Mouse (Mus musculus) right cerebral cortex, postnatal 4 days (tissue): ENCODE data around the gene Tyw3.
"Not testable (repeated sequence)": the region's sequence is repeated elsewhere in the genome, so short reads cannot be mapped to it uniquely, and the experiment has no call there.

Experiments used
- DNase-seq: peaks from one replicate; pipeline ENCODE4 v3.0.0-alpha.2; 2022

Tyw3 gene

DNA sequence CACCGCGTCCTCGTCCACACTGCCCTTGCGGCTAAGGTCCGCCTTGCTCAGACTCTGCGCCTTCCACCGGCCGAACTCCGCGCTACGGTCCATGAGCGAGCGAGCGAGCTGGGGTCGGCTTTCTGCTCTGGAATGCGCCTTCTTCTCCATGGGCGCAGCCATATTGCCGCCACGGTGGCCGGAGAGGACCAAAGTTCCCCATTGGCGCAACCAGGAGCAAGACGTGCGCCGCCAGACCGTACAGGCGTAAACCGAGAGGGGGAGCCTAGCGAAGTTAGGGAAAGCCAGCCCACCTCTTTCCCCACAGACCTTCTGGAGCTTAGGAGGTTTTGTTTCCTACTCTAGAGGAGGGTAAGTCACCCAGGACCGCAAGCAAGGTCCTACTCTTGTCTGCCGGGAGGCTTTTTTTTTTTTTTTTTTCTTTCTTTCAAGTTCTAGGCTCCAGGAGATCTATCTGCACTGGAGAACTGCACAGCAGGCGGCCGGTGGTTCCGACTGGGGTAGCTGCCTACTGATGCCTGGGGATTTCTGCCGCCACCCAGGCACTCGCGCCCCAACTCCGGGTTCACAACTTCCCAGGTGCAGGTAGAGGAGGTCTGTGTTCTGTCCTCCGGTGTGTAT lies at the start of gene Tyw3:
TSS of gene Tyw3 (minus strand) at position 171 of the 621 bp plus-strand sequence.
- peak; percentile 98 for DNase-seq

DNA sequence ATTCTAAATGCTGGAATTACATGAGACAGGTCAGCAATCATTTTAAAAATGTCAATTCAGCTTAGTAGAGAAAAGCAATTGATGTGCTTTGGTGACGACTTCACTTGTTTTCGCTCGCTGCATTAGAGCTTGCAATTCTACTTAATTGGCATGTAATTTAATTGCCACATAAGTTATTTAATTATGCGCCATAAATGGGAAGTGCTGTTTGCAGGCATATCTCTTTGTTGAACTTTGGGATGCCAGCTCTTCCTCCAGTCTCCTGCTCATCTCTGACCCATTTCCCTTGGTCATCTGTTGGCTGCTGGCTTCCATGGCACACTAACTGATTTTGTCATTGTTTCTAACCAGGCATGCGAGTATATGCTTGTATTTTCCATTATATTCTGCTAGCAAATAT lies 36.2 kb upstream of the Tyw3 start:
- DNase-seq = no peak

DNA sequence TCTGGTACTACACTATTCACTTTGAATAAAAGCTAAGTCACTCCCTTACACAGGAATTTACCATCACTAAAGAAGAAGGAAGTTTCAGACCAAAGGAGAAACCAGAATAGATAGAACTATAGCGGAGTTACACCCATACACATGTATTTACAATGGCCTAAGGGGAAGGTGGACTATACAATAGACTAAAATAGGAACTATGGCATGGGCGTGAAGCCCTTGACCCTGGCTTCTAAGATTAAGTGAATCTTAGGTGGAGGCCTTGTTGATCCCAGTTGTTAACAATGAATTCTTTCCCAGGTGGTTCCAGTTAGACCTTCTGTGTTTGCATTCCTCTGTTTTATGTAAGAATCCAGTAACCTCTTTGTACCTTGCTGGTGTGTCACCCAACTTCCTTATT lies 34.4 kb upstream of the Tyw3 start:
- not testable (repeated sequence) for DNase-seq

DNA sequence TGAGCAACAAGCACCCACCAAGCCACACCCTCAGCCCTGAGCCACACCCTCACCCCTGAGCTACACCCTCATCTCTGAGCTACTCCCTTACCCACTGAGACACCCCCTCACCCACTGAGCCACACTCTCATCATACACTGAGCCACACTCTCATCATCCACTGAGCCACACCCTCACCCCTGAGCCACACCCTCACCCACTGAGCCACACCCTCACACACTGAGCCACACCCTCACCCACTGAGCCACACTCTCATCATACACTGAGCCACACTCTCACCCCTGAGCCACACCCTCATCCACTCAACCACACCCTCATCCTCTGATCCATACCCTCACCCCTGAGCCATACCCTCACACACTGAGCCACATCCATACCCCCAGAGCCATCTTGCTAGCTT lies 31.4 kb upstream of the Tyw3 start:
- no peak for DNase-seq

DNA sequence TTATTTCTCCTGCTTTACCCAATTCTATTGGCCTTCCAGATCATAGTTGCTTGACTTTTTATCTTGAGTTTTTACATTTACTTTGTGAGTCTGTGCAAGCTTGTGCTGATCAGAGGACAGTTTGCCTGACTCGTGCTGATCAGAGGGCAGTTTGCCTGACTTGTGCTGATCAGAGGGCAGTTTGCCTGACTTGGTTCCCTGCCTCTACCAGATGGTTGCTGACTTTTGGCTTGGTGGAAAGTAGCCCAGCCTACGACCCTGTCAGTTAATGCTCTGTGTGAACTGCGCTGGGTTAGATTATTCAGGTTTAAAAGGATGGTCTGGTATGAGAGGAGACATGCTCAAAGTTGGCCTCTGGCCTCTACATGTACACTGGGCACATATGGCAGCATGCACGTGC lies 19.2 kb upstream of the Tyw3 start:
- no peak for DNase-seq

DNA sequence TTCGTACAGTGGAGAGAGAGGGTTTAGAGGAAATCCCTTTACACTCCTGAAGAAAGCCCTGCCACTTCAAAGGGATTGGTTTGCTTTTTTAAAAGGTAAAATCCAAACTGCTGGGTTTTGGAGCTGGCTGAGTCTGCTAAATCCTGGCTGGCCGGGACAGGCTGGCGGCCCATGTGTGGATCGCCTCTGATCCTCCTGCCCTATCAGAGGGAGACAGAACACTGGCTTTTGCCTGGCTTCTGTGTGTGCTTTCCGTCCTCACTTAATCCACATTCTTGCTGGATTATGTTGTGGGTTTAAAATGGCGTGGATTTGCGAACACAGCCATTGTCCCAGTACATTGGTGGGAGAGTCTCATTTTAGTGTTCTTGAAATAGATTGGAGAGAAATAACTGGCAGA lies 18.4 kb upstream of the Tyw3 start:
- DNase-seq = no peak

DNA sequence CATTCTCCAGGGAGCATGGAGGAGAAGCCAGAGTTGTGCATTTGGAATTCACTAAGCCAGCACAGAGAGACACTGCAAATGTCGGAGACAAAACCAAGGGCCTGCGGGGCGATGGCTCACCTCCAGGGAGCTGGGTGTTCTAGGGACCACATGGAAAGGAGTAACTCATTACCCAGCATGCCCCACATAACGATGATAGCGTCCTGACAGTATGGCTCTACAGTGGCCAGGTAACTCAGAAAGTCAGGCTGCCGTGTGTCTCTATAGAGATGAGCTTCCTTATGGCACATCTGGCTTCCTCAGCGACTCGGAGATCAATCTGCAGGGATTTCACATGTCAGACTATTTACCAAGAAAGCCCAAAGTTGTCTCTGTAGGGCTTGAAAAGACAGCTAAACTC lies 17.9 kb upstream of the Tyw3 start:
- DNase-seq = no peak

DNA sequence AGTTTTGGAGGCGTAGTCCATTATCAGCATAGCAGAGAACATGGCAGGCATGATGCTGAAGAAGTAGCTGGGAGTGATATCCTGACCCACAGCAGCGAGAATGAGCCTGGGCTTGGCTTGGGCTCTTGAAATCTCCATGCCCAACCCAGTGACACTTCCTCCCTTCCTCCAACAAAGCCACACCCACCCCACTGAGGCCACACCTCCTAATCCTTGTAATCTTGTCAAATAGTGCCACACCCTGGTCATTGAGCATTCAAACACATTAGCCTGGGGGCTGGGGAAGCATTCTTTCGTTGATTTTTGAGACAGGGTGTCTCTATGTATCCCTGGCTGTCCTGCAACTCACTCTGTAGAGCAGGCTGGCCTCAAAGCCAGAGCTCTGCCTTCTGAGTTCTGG lies 15.0 kb upstream of the Tyw3 start:
- DNase-seq = no peak

DNA sequence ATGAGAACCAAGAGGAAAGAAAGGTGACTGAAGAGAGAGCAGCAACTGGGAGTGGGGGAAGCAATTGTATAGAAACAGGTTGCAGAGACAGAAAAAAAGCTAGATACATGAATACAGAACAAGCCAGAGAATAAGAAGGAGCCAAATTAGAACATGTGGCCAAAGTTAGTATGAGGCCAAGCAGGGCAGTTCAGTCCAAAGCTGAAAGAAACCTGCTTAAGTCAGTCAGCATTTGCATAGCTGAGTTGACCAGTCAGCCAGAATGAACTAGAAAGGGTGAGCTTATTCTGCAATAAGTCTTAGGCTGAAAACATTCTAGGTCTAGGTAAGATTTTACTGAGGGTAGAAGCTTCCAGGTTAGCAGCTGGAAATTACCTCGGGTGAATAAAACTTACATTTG lies 11.0 kb upstream of the Tyw3 start:
- DNase-seq = no peak

DNA sequence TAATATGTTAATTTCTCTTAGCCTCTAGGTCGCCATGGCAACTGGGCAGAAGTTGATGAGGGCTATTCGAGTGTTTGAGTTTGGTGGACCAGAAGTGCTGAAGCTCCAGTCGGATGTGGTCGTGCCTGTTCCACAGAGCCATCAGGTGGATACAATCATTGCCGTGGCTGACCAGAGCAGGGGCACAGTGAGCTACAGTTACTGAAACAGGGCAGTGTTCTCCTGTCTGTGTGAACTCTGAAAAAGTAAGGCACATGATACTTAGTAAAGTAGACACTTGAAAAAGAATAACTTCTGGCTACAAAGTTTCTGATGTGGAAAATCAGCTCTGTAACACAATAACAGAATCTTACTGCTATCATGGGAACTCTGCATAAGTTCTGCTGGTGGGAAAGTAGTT lies 8.0 kb upstream of the Tyw3 start:
- DNase-seq = no peak

DNA sequence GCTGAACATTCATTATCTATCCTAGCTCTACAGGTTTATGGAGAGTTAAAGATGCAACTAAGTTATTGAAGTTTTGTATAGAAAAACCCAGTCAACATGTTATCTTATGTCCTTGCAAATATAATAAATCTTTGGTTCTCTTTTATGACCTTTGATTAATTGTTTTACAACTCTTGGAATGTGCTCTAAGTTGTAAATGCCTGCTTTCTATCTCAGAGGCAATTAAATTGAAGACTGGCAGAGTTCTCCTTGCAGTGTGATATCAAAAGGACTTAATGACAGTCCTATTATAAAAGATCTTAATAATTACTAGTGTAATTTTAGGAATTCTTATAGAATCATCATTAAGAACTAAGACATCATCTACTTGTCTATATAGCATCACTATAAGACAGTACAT lies 5.2 kb upstream of the Tyw3 start:
- DNase-seq = no peak

DNA sequence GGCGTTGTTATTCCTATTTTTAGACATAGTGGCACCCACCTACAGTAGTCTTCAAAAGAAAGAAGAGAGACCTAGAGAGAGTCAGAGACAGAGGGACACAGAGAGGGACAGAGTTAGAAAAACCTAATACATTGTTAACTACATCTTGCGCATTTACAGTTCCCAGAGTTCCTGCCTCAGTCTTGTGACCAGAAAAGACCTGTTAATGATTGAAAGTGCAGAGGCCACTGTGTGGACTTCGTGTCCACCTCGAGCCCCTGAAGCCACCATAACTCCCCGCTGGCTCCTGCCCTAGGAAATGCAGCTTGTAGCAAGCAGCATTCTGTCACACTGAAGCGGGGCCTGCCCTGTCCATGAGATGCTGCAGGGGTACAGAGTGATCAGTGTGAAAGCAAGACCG lies 657 bp upstream of the Tyw3 start:
- no peak for DNase-seq

DNA sequence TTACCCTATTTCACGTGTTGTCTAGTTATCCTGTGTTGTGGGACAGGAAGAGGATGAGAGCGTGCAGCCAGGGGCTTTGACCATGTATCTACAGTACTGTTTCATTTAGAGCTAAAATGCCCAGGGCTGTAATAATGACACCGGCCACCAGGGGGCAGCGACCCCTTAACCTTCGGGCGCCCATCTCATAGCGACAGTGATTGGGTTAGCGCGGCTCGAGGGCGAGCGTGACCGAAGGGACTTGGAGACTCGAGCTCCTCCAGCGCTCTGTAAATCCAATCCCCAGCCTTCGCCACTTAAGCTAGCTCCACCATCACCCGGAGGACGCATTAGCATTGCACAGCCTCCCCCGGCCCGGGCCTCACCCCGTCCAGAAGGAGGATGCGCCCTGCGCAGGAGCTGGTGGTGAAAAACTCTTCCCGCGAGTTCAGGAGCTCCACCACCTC lies 393 bp downstream of the Tyw3 start, which contains the start of gene Cryz:
TSS of gene Cryz (plus strand) at position 224 of the 446 bp plus-strand sequence.
- DNase-seq = peak; percentile 93

DNA sequence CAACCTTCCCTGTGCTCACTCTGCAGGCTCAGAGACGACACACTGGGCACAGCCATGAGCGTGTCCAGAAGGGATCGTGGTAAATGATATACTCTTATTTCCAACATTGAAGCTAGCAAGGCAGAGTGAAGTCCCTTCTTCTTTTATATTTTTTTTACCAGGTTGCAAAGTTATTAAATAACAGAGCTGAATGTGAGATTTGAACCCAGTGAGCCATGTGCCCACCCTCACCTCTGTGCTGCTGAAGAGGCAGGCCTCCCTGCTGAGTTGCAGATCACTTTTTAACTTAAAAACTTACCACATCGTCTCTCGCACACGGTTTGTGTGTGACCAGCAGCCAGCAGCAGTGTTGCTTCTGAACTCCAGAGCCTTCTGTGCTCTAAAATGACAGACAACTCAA lies 2.7 kb downstream of the Tyw3 start:
- no peak for DNase-seq

DNA sequence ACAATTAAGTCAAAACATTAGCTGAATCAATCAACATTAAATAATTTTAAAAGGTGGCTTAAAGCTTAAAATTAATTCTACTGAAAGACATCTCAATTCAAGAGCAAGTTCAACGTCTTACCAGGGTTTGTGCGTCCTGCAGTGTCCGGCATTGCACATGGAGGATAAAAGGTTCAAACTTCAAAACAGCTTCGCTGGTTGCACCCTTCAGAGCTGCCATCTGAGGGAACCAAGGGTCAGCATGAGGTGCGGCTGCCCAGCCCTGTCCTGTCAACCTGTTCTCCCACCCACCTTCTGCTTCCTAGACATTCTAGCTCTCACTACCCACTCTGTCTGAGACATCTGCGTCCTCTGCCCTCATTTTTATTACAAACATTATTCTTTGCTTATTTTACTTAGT lies 3.3 kb downstream of the Tyw3 start:
- no peak for DNase-seq

DNA sequence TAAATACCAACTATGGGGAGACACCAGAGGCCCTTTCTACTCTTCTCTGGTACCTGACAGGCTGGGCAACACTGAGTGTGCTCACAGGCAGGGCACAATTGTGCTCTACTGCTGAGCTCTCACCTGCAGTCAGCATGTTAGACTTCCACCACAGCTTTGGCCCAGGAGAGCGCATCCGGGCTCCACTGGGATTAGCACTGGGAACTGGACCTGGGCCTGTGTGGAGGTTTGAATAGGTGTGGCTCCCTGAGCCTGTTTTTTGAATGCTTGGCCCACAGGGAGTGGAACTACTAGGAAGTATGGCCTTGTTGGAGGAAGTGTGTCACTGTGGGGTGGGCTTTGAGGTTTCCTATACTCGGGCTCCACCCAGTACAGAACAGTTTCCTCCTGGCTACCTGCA lies 5.3 kb downstream of the Tyw3 start:
- DNase-seq = no peak

DNA sequence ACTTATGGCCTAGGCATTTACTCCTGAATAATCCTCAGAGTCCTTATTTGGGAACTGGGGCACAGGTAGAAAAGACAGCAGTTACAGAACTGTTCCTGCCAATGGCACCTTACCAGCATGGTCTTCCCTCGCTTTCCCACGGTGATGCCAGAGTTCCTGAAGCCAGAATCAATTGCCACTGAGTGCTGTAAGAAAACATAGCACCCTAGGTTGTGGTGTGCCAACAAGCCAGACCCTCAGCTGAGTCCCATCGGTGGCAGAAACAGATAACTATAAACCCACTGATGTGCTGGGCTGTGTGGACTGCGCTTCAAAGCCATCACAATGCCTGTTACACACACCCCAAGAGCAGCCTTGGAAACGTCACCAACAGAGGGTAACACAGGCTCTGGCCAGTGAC lies 5.9 kb downstream of the Tyw3 start:
- DNase-seq = no peak

DNA sequence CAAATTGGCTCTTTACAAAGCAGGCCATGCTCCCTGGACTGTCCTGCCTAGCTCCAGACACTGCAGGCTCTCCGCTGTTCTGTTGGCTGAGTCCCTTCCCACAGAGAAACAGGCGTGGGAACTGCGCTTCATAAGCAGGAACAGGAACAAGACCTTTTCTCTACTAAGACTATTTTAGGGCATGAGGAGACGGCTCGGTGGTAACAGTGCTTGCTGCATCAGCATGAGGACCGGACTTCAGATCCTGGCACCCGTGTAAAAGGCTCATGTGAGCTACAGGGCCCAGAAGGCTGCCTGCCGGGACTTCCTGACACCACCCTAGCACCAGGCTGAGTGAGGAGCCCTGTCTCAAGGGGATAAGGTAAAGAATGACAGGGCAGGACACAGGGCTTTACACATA lies 12.6 kb downstream of the Tyw3 start:
- DNase-seq = no peak

DNA sequence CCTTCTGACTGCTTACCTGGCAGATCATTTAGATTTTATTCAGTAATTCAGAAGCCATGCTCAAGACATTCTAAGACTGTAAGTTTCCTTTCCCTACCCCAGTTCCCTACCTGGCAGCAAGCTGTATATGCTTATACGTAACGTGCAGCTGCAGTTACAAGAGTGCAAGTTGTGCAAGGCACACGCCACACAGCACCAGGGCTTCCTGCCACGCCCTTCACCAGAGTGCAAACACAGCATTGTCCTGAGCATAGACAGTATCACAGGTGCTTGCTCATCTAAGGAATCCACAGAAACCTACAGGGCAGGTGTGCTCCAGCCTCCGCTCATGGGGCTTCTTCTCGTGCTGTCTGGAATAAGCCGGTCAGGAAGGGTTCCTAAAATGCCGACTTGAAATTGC lies 19.0 kb downstream of the Tyw3 start:
- no peak for DNase-seq

DNA sequence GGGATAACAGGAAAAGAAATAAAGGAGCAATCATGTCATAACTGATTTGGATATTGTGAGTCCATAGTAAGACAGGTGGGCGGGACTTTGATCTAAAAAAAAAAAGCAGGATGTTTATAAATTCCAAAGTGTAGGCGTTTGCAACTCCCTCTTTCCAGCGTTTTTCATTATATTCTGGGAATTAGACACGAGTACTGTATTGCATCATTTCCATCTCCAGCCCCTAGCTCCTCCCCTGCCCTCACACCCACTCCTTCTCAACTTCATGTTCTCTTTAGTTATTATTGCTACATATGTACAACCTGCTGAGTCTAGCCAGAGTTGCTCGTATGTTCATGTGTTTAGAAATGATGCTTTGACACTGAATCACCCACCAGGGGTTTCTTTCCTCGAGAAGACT lies 23.2 kb downstream of the Tyw3 start:
- DNase-seq = no peak

DNA sequence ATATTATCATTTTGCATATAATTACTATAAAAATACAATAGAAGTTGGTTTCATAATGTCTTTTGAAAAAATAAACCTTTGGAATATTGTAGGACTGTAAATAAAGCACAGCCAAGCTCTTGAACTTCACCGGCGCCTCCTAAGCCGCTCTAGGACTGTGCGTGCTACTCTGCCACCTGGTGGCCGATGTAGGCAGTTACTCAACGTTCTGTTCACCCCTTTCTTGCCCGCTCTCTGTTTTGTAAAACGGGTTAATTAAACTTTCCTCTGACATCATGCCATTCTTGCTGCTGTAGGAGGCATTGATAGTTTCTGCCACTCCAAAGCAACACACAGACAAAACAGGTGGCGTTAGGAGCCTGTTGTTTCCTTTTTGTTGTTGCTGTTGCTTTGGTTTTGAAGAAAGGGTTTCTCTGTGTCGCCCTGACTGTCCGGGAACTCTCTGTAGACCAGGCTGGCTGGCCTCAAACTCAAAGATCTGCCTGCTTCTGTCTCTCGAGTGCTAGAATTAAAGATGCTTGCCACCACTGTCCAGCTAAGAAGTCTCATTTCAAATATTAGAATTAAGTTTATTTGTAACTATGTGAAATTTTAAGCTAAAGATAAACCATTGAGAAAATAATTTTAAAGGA lies 24.4 kb downstream of the Tyw3 start:
- DNase-seq = peak; percentile 87

DNA sequence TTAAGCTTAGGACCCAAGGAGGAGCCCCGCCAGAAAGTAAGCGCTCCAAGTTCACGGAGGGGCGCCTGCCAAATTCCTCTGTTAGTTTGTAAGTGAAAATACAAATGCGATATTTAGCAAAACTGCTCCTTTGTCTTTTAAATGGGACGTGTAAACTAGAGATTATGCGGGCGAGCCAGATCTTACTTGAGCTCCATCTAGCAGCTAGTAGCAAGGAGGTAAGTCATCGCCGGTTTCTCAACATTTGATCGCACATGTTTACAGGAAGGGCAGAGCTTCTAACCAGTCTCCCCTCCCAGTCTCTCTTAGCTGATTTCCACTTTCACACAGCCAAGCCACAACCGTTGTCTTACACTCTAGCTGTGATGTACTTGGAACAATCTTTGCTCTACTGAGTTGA lies 26.1 kb downstream of the Tyw3 start:
- no peak for DNase-seq

DNA sequence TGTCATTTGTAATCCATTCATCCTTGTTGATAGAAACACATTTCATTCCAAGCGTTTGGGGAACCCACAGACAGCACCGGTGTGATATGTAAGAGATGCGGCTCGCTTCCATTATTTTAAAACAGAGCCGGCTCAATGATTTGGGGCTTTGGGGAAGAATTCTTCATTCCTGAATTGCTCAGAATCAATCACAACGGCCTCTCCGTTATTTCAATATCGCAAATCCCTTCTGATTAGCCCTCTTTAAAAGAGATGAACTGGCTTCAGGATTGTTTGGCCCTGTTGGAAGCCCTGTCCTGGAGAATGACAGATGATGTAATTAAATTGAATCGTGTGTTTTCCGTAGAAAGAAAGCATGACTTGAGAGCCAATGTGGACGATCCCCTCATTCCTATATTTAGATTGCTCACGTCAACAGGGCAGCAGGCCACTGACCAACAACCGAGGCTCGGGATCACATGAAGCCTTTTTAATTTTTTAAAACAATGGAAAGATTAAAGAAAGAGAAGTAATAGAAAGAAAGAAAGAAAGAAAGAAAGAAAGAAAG lies 26.8 kb downstream of the Tyw3 start:
- no peak for DNase-seq

DNA sequence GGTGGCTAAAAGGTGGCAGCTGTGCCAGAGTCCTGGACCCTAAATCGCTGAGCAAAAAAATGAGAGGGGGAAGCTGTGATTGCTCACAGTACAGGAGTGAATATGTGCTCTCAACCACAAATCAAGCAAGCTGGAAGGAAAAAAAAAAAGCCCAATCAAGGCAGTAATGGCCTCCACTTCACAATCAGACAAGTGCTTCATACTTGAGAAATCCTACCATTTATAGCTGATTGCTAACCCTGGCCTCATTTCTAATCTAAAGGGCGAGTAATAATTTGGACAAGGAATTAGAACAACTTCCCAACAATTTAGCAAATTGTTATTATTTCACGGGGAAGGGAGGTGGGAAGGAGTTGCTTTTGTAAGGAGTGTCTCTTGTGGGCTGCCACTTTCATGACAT lies 31.5 kb downstream of the Tyw3 start:
- DNase-seq = no peak

DNA sequence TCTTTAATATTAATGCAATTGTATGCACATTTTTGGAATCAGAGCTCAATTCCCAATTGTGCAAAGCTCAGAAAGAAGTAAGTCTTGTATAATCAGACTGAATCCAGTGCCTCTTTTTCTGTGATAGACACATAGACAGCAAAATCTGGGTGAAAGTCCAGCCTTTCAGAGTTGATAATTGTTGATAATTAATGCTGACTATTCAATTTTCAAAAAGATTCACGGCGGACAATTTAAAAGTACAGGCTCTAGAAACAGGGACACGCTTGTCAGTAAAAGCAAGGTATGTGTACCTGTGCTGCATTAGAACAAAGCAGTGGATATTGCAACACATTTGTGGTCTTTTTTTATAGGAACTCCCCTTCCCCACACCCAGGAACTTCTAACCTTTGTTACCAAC lies 34.7 kb downstream of the Tyw3 start:
- no peak for DNase-seq
